Mouse (Mus musculus): ENCODE results near the gene Pip4k2c. TPM values are rescaled to one million over a fixed set of nuclear protein-coding genes. Genes with fewer than 3 reads are reported as not detected.

Pip4k2c gene
- polyA plus RNA-seq, 1 experiment from 2014 or later = 33.0 TPM

GRCm38 (mm10) chr10:127218339-127218738 is 7.0 kb upstream of the Pip4k2c start:
- H3K36me3 ChIP-seq (ENCODE audit: inconsistent target) = no peaks in the 10 kb centered on the region
- H3K27ac ChIP-seq = no peak overlapping the region
- H3K4me3 ChIP-seq (ENCODE audit: inconsistent target) = no peak overlapping the region
- WGBS (ENCODE audit: missing documents) = 97% methylated on average over 2 of the region's 2 CpGs
- H3K79me2 ChIP-seq (ENCODE audit: inconsistent target) = no peaks in the 10 kb centered on the region

DNA sequence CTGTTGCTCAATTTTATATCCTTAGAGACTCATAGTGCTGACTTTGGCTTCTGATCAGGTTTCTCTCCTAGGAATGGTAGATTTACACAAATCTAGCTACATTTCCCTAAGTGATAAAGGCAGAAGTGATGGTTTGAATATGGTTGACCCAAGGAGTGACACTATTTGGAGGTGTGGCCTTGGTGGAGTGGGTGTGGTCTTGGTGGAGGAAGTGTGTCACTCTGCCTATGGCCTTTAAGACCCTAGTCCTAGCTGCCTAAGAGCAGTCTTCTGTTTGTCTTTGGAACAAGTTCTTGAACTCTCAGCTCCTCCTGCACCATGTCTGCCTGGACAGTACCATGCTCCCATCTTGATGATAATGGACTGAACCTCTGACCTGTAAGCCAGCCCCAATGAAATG is 5.8 kb upstream of the Pip4k2c start:
- no peak overlapping the region for H3K27ac ChIP-seq
- H3K79me2 ChIP-seq (ENCODE audit: inconsistent target) = no peaks in the 10 kb centered on the region
- no peaks in the 10 kb centered on the region for H3K36me3 ChIP-seq (ENCODE audit: inconsistent target)
- H3K4me3 ChIP-seq (ENCODE audit: inconsistent target) = no peak overlapping the region

DNA sequence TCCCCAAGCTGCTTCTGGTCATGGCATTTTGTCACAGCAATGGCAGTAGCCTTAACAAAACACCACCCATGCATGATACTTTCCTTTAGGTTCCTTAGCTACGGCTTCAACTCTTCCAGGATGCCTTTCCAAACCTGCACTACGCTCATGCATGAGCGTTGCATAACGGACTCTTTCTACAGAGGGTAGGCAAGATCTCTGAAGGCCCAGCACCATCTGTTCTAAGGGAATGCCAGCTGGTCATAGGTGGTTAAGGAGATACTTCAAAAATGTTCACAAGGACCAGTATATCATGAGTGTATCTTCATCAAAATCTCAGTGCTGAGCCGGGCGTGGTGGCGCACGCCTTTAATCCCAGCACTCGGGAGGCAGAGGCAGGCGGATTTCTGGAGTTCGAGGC is 5.1 kb upstream of the Pip4k2c start:
- Histone ChIP-seq H3K36me3 (ENCODE audit: inconsistent target) (no peaks in the 10 kb centered on the region), H3K4me3 (ENCODE audit: inconsistent target) (no peak overlapping the region), H3K79me2 (ENCODE audit: inconsistent target) (no peaks in the 10 kb centered on the region), H3K27ac (no peak overlapping the region)
- 97% methylated on average over 11 of the region's 11 CpGs for WGBS (ENCODE audit: missing documents)

GRCm38 (mm10) chr10:127214422-127214803 is 3.0 kb upstream of the Pip4k2c start:
- WGBS (ENCODE audit: missing documents) = 40% methylated on average over 1 of the region's 1 CpGs
- H3K36me3 ChIP-seq (ENCODE audit: inconsistent target) = no peaks in the 10 kb centered on the region
- H3K27ac ChIP-seq = no peak overlapping the region
- no peak overlapping the region for H3K4me3 ChIP-seq (ENCODE audit: inconsistent target)
- peaks cover 16% of the 10 kb centered on the region for H3K79me2 ChIP-seq (ENCODE audit: inconsistent target)

DNA sequence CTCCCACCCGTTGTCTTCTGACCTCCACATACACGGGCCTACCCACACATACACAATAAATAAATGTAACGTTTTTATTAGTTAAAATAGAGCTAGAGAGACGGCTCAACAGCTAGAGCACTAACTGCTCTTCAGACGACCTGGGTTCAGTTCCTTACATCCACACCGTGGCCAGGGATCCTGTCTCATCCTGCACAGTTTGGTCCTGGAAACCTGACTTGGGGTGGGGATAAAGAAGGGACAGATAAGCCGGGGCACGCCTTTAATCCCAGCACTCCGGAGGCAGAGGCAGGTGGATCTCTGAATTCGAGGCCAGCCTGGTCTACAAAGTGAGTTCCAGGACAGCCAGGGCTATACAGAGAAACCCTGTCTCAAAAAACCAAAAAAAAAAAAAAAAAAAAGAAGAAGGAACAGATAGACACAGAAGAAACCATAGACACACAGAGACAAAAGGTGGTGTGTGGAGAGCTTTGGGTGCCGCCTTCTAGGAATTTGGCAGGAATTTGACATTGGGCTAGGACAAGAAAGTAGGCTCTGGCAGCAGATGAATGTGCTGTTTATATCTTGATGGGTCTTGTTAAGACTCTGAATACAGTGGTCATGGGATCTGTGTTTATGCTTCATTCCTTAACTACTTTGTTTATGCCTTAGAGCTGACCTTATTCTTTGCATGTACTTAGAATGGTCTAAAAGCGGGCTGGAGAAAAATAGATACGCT is 2.5 kb upstream of the Pip4k2c start:
- Histone ChIP-seq H3K79me2 (ENCODE audit: inconsistent target) (peaks cover 20% of the 10 kb centered on the region), H3K4me3 (ENCODE audit: inconsistent target) (no peak overlapping the region), H3K36me3 (ENCODE audit: inconsistent target) (0 out of 2 replicates have a peak, but pooled peaks cover under 1% of the 10 kb centered on the region), H3K27ac (no peak overlapping the region)
- 88% methylated on average over 6 of the region's 13 CpGs for WGBS (ENCODE audit: missing documents)

- 85% methylated on average over 8 of the region's 8 CpGs for WGBS (ENCODE audit: missing documents)
- H3K79me2 ChIP-seq (ENCODE audit: inconsistent target) = peaks cover 20% of the 10 kb centered on the region
- 0 out of 2 replicates have a peak, but pooled peaks cover 6% of the 10 kb centered on the region for H3K36me3 ChIP-seq (ENCODE audit: inconsistent target)
- H3K27ac ChIP-seq = no peak overlapping the region
- H3K4me3 ChIP-seq (ENCODE audit: inconsistent target) = no peak overlapping the region
These were observed 1.9 kb upstream of the Pip4k2c start for GRCm38 (mm10) chr10:127213272-127213671.

DNA sequence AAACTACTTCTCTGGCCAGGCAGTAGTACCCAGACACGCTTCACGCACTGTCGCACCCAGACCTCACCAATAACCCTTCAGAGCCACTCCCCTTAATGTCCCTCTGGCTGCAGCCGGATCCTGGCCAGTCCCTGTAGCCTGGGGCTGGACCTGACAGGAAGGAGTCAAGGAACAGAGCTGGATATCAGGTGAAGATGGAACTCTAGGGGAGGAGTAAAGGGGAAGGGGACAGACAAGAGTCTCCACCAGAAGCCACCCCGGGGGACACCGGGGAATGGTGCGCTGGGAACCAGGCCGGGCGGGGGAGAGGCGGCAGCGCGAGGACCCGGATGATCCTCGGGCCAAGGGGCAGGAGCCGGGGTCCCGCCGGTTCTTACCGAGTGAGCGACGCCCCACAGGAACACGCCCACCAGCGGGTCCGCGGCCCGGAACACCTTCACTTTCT is 402 bp downstream of the Pip4k2c start:
- H3K27ac ChIP-seq = no peak overlapping the region
- peak overlapping the region; percentile 57 for H3K4me3 ChIP-seq (ENCODE audit: inconsistent target)
- peaks cover 17% of the 10 kb centered on the region; the same call in 1 of the 2 replicates for H3K36me3 ChIP-seq (ENCODE audit: inconsistent target)
- H3K79me2 ChIP-seq (ENCODE audit: inconsistent target) = peaks cover 20% of the 10 kb centered on the region
- 1% methylated on average over 25 of the region's 25 CpGs for WGBS (ENCODE audit: missing documents)

- peak overlapping the region; percentile 57 for H3K4me3 ChIP-seq (ENCODE audit: inconsistent target)
- no peak overlapping the region for H3K27ac ChIP-seq
- peaks cover 20% of the 10 kb centered on the region for H3K79me2 ChIP-seq (ENCODE audit: inconsistent target)
- H3K36me3 ChIP-seq (ENCODE audit: inconsistent target) = peaks cover 27% of the 10 kb centered on the region
- WGBS (ENCODE audit: missing documents) = 94% methylated on average over 13 of the region's 13 CpGs
These were observed 1.3 kb downstream of the Pip4k2c start for GRCm38 (mm10) chr10:127209928-127210570.

DNA sequence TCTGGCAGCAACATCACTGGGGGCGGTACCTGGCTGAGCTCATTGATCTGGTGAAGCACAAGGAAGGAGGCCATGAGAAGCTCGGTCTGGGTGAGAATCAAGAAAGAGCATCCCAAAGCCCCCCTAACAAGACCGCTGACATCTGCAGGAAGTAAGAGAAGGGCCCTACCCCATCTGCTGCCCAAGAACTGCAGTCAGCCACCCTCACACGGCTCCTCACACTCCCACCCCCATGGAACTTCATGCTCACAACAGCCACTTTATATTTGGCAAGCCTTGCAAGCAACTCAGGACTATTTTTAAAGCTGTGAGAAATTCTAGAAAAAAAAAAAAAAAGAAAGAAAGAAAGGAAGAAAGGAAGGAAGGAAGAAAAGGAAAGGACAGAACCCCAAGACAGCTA is 2.5 kb downstream of the Pip4k2c start:
- Histone ChIP-seq H3K79me2 (ENCODE audit: inconsistent target) (peaks cover 20% of the 10 kb centered on the region), H3K4me3 (ENCODE audit: inconsistent target) (no peak overlapping the region), H3K36me3 (ENCODE audit: inconsistent target) (peaks cover 38% of the 10 kb centered on the region), H3K27ac (no peak overlapping the region)
- WGBS (ENCODE audit: missing documents) = 98% methylated on average over 4 of the region's 4 CpGs

GRCm38 (mm10) chr10:127205373-127205772 is 6.0 kb downstream of the Pip4k2c start:
- no peak overlapping the region for H3K27ac ChIP-seq
- H3K4me3 ChIP-seq (ENCODE audit: inconsistent target) = no peak overlapping the region
- 92% methylated on average over 10 of the region's 10 CpGs for WGBS (ENCODE audit: missing documents)
- H3K36me3 ChIP-seq (ENCODE audit: inconsistent target) = peaks cover 63% of the 10 kb centered on the region
- peaks cover 13% of the 10 kb centered on the region for H3K79me2 ChIP-seq (ENCODE audit: inconsistent target)

- no peak overlapping the region for H3K27ac ChIP-seq
- no peak overlapping the region for H3K4me3 ChIP-seq (ENCODE audit: inconsistent target)
- peaks cover 70% of the 10 kb centered on the region for H3K36me3 ChIP-seq (ENCODE audit: inconsistent target)
- peaks cover 5% of the 10 kb centered on the region; the same call in 1 of the 2 replicates for H3K79me2 ChIP-seq (ENCODE audit: inconsistent target)
- 84% methylated on average over 5 of the region's 5 CpGs for WGBS (ENCODE audit: missing documents)
These were observed 6.8 kb downstream of the Pip4k2c start for GRCm38 (mm10) chr10:127204589-127204988.

- Histone ChIP-seq H3K79me2 (ENCODE audit: inconsistent target) (no peaks in the 10 kb centered on the region), H3K4me3 (ENCODE audit: inconsistent target) (no peak overlapping the region), H3K27ac (no peak overlapping the region), H3K36me3 (ENCODE audit: inconsistent target) (peaks cover 75% of the 10 kb centered on the region)
- 93% methylated on average over 3 of the region's 3 CpGs for WGBS (ENCODE audit: missing documents)
These were observed 8.3 kb downstream of the Pip4k2c start for GRCm38 (mm10) chr10:127203106-127203505.

DNA sequence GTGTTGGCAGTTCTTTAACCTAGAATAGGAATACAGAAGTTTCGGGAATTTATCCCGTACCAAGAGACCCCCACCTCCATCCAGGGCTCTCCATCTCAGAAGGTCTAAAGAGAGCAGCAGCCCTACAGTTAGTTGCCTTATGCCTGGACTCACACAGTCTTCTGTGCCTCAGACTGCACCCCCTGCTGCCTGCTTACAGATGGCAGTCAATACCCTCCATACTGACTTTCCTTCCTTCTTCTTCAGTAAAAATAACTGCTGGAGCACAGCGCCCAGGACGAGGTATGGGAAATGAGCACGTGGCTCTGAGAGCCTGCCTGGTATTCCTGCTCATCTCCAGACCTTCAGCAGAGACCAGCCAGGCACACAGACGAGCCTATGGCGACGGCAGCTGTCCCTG is 11.1 kb downstream of the Pip4k2c start:
- no peaks in the 10 kb centered on the region for H3K79me2 ChIP-seq (ENCODE audit: inconsistent target)
- peaks cover 58% of the 10 kb centered on the region for H3K36me3 ChIP-seq (ENCODE audit: inconsistent target)
- WGBS (ENCODE audit: missing documents) = 90% methylated on average over 8 of the region's 8 CpGs
- H3K27ac ChIP-seq = no peak overlapping the region
- no peak overlapping the region for H3K4me3 ChIP-seq (ENCODE audit: inconsistent target)

GRCm38 (mm10) chr10:127199474-127199873 is 11.9 kb downstream of the Pip4k2c start:
- Histone ChIP-seq H3K27ac (no peak overlapping the region), H3K36me3 (ENCODE audit: inconsistent target) (peaks cover 50% of the 10 kb centered on the region), H3K79me2 (ENCODE audit: inconsistent target) (no peaks in the 10 kb centered on the region), H3K4me3 (ENCODE audit: inconsistent target) (no peak overlapping the region)
- 90% methylated on average over 11 of the region's 11 CpGs for WGBS (ENCODE audit: missing documents)

- Histone ChIP-seq H3K79me2 (ENCODE audit: inconsistent target) (no peaks in the 10 kb centered on the region), H3K4me3 (ENCODE audit: inconsistent target) (no peak overlapping the region), H3K27ac (no peak overlapping the region), H3K36me3 (ENCODE audit: inconsistent target) (peaks cover 46% of the 10 kb centered on the region)
- 86% methylated on average over 5 of the region's 5 CpGs for WGBS (ENCODE audit: missing documents)
These were observed 12.3 kb downstream of the Pip4k2c start for GRCm38 (mm10) chr10:127199068-127199467.
